8 mouse cellular contexts compared by ENCODE assay signal in genomic region chr6:22025584-22026357, GRCm38 (mm10). TPM values are rescaled to one million over a fixed set of nuclear protein-coding genes. Genes with fewer than 3 reads are reported as not detected.
DNase-seq lines count a peak whose midpoint lies in the region; ATAC-seq and TF ChIP-seq lines count a peak whose summit lies in the region.

No protein-coding gene starts in this region.

- 0 out of 4 replicates have a peak, but pooled peaks cover 0 to 5% of the 10 kb centered on the region in 2 experiments for H3K4me1 ChIP-seq in heart, embryonic 14.5 days (ENCODE audit: control insufficient read depth in 2 of 2, insufficient read depth in 2 of 2, low read length in 2 of 2)
- H3K4me1 ChIP-seq in embryonic facial prominence, embryonic 13.5 days: peaks cover 17% of the 10 kb centered on the region
- H3K4me1 ChIP-seq in intestine, embryonic 16.5 days (ENCODE audit: control insufficient read depth, insufficient read depth, low read length): peaks cover 6% of the 10 kb centered on the region
- H3K4me1 ChIP-seq in midbrain, postnatal 0 days (ENCODE audit: insufficient read depth, low read length): no peaks in the 10 kb centered on the region

- no peaks in the 10 kb centered on the region for H3K9me3 ChIP-seq in heart, embryonic 14.5 days (ENCODE audit: control insufficient read depth, low read length)
- H3K9me3 ChIP-seq in embryonic facial prominence, embryonic 13.5 days: no peaks in the 10 kb centered on the region
- H3K9me3 ChIP-seq in intestine, embryonic 16.5 days (ENCODE audit: control insufficient read depth, low read length): no peaks in the 10 kb centered on the region
- H3K9me3 ChIP-seq in midbrain, postnatal 0 days (ENCODE audit: low read length): no peaks in the 10 kb centered on the region

- 32% methylated on average over 17 of the region's 17 CpGs for WGBS in heart, embryonic 14.5 days
- whole genome bisulfite sequencing in embryonic facial prominence, embryonic 13.5 days: 6% methylated on average over 17 of the region's 17 CpGs
- WGBS in intestine, embryonic 16.5 days: 14% methylated on average over 16 of the region's 17 CpGs
- 21% methylated on average over 16 of the region's 17 CpGs for WGBS in midbrain, postnatal 0 days

- peak overlapping the region in 1 of 2 experiments; percentile 14; a peak in 2 of 4 replicates for H3K4me3 ChIP-seq in heart, embryonic 14.5 days (ENCODE audit: control insufficient read depth in 1 of 2, insufficient read depth in 1 of 2, low read depth in 1 of 2, low read length in 2 of 2)
- H3K4me3 ChIP-seq in embryonic facial prominence, embryonic 13.5 days: peak overlapping the region; percentile 28
- no peak overlapping the region; the same call in 1 of the 2 replicates for H3K4me3 ChIP-seq in intestine, embryonic 16.5 days (ENCODE audit: low read length)
- peak overlapping the region; percentile 12; the same call in 1 of the 2 replicates for H3K4me3 ChIP-seq in midbrain, postnatal 0 days (ENCODE audit: low read depth, low read length)

- H3K4me2 ChIP-seq in heart, embryonic 14.5 days (ENCODE audit: low read length): peak overlapping the region; percentile 51
- H3K4me2 ChIP-seq in embryonic facial prominence, embryonic 13.5 days: peak overlapping the region; percentile 58
- peak overlapping the region; percentile 37 for H3K4me2 ChIP-seq in intestine, embryonic 16.5 days (ENCODE audit: low read depth, low read length)
- H3K4me2 ChIP-seq in midbrain, postnatal 0 days (ENCODE audit: low read depth, low read length, poor library complexity, severe bottlenecking): peak overlapping the region; percentile 23

- intact Hi-C loops in left cerebral cortex, postnatal 4 days (cut with DNase I): no loop called here

- no peaks in the 10 kb centered on the region for H3K36me3 ChIP-seq in heart, embryonic 14.5 days (ENCODE audit: control insufficient read depth, insufficient read depth, low read length)
- no peaks in the 10 kb centered on the region for H3K36me3 ChIP-seq in embryonic facial prominence, embryonic 13.5 days
- H3K36me3 ChIP-seq in intestine, embryonic 16.5 days (ENCODE audit: control insufficient read depth, insufficient read depth, low read length): no peaks in the 10 kb centered on the region
- H3K36me3 ChIP-seq in midbrain, postnatal 0 days (ENCODE audit: insufficient read depth, low read length): no peaks in the 10 kb centered on the region

- no peaks in the 10 kb centered on the region for H3K27me3 ChIP-seq in heart, embryonic 14.5 days (ENCODE audit: control insufficient read depth, insufficient read depth, low read length)
- no peaks in the 10 kb centered on the region for H3K27me3 ChIP-seq in embryonic facial prominence, embryonic 13.5 days
- no peaks in the 10 kb centered on the region for H3K27me3 ChIP-seq in intestine, embryonic 16.5 days (replicated peaks; ENCODE audit: control insufficient read depth, insufficient read depth, low read length)
- H3K27me3 ChIP-seq in midbrain, postnatal 0 days (ENCODE audit: insufficient read depth, low read length): no peaks in the 10 kb centered on the region

- no peak for TF ChIP-seq CTCF in midbrain, postnatal 0 days (IDR thresholded peaks at IDR 0.05)

- H3K9ac ChIP-seq in heart, embryonic 14.5 days (ENCODE audit: low read length): 0 out of 2 replicates have a peak overlapping the region, but pooled peaks have one; percentile 31
- H3K9ac ChIP-seq in embryonic facial prominence, embryonic 13.5 days: peak overlapping the region; percentile 58
- no peak overlapping the region for H3K9ac ChIP-seq in intestine, embryonic 16.5 days (ENCODE audit: low read depth, low read length)
- H3K9ac ChIP-seq in midbrain, postnatal 0 days (replicated peaks; ENCODE audit: low read length, poor library complexity, severe bottlenecking): no peak overlapping the region

- no peak for ATAC-seq in heart, embryonic 14.5 days (ENCODE audit: insufficient number of reproducible peaks, insufficient read depth, low FRiP score, low read depth)
- peak; percentile 37; the same call in 1 of the 2 replicates for ATAC-seq in embryonic facial prominence, embryonic 13.5 days (ENCODE audit: insufficient number of reproducible peaks, insufficient read depth, low FRiP score, low TSS enrichment, low read depth)
- ATAC-seq in intestine, embryonic 16.5 days: peak; percentile 76
- ATAC-seq in midbrain, postnatal 0 days (ENCODE audit: low FRiP score): no peak

- DNase-seq in heart, adult 9 months (ENCODE audit: low spot score in 2 of 2): no peak
- DNase-seq in midbrain, postnatal 0 days (ENCODE audit: low spot score): no peak
- DNase-seq in thymus, adult 18-20 months: no peak
- DNase-seq in cerebellum, postnatal 25 days: no peak
- no peak for DNase-seq in left cerebral cortex, postnatal 4 days

- H3K27ac ChIP-seq in heart, embryonic 14.5 days (replicated peaks in 1 of 2; ENCODE audit: control insufficient read depth in 1 of 2, insufficient read depth in 1 of 2, low read depth in 2 of 2, low read length in 2 of 2): peak overlapping the region in 1 of 2 experiments; percentile 35; a peak in 3 of 4 replicates
- peak overlapping the region; percentile 93 for H3K27ac ChIP-seq in embryonic facial prominence, embryonic 13.5 days
- H3K27ac ChIP-seq in intestine, embryonic 16.5 days (ENCODE audit: low read length): no peak overlapping the region
- no peak overlapping the region for H3K27ac ChIP-seq in midbrain, postnatal 0 days (ENCODE audit: low read depth, low read length)

RNA-seq across cellular contexts. Expression of gene Cped1, which starts 40.1 kb away (rescaled TPM):
- 5.5 and 6.9 TPM in 2 replicates for polyA plus RNA-seq in heart, embryonic 14.5 days (2014; fragmentation: Nextera tagmentation; extraction: Ambion mirVana)
- 42.6 and 43.4 TPM in 2 replicates for polyA plus RNA-seq in embryonic facial prominence, embryonic 13.5 days (2015; fragmentation: Nextera tagmentation; extraction: Ambion mirVana)
- 16.8 and 17.6 TPM in 2 replicates for polyA plus RNA-seq in intestine, embryonic 16.5 days (2015; fragmentation: Nextera tagmentation; extraction: Ambion mirVana)
- 4.4 and 5.5 TPM in 2 replicates for total RNA-seq in midbrain, postnatal 0 days (2014; rRNA removed)
- polyA plus RNA-seq in midbrain, postnatal 0 days (2015; fragmentation: Nextera tagmentation; extraction: Ambion mirVana): 1.7 and 2.5 TPM in 2 replicates
- 1 to 10 TPM; 2.8 to 5.9 TPM for total RNA-seq in left cerebral cortex, postnatal 4 days (2021)

Comparison
In these comparisons a context has a peak if more than half of its experiments do, and no peak if none do; other contexts are left out.
1. ATAC-seq: peak in embryonic facial prominence, embryonic 13.5 days (single experiment) and intestine, embryonic 16.5 days (single experiment); none in heart, embryonic 14.5 days (single experiment) and midbrain, postnatal 0 days (single experiment).
2. H3K9ac ChIP-seq: peak in heart, embryonic 14.5 days (single experiment) and embryonic facial prominence, embryonic 13.5 days (single experiment); none in intestine, embryonic 16.5 days (single experiment) and midbrain, postnatal 0 days (single experiment).
3. Peak in every context shown above with its lines, with median percentiles within 50 percentile points of each other: H3K4me2 ChIP-seq.